Mouse (Mus musculus): Measurements from ENCODE around the gene Rad50.

The Rad50 gene

DNA sequence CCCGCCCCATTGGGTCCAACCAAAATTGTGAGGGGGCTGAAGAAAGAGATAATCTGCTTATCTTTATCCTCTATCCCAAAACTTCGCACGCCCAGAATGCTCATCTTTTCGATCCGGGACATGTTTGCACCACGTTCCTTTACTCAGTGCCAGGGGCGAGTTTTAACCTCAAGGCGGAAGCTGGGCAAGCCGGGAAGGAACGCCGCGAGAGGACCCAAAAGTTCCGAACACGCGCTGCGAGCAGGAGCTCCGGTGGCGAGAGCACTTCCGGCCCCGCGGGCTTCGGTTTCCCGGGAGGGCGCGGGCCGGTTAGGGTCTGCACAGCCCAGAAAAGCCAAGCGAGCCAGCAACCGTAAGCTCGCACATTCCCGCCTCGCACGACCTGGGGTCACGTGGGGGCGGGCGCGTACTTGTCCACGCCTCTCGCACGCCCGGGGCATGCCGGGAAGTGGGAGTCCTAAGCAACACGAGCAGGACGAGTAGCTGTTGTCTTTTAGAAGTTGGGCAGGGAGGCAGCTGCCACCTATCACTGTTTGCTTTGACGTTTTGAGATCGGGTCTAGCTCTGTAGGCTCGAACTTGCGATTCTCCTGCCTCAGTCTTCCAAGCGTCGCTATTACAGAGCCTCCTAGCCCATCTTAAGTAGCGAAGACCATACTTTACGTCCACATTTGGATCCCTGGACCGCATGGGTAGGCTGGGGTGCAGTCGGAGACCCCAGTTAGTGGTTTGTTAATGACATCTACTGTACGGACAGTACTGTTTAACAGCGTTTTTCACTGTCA lies at the start of gene Rad50:
Rad50 (minus strand) TSS at position 386 of the 784 bp plus-strand sequence.
- DNase-seq (ENCODE audit: low read depth, low spot score) = peak; percentile 89

DNA sequence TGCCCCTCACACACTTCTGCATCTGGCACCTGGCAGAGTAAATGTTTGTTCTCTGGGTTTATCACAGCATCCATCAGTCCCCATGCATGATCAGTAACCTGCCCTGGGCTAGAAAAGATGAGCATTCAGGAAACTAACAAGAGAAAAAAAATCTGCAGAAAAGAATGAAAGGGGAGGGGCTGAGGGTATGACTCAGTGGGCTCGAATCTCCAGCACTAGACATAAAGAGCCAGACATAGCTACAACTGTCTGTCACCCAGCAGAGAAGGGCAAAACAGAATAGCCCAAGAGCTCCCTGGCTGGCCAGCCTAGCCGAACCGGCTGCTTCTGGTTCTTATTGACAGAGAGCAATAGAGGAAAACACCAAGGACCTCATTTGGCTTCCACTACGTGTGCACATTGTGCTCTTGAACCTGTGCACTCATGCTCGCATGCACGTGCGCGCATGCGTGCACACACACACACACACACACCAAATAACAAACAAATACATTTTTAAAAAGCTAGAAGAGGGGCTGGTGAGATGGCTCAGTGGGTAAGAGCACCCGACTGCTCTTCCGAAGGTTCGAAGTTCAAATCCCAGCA lies 48.0 kb upstream of the Rad50 start:
- DNase-seq (ENCODE audit: low read depth, low spot score) = no peak

DNA sequence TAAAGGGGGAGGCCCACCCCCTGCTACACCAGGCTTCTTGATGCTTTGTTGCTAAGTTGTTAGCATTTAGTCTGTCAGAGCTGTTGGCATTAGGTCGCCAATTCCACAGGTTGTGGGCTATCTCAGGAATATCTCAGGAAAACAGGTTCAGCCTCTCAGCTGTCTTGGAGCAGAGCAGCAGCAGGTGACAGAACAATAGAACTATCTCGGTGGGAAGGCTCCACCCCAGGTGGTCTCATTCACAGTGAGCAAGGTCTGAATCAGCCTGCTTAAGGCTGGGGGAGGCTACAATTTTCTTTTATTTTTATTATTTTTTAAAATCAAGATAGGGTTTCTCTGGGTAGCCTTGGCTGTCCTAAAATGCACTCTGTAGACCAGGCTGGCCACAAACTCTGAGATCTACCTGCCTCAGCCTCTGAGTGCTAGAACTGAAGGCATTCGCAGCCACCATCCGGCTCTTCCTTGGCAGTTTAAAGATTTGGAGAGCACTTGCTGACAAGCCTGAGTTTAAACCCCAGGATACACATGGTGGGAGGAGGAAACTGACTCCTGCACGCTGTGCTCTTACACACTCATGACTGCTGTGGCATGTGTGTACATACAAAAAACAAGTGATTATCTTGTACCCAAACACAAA lies 42.7 kb upstream of the Rad50 start:
- no peak for DNase-seq (ENCODE audit: low read depth, low spot score)

DNA sequence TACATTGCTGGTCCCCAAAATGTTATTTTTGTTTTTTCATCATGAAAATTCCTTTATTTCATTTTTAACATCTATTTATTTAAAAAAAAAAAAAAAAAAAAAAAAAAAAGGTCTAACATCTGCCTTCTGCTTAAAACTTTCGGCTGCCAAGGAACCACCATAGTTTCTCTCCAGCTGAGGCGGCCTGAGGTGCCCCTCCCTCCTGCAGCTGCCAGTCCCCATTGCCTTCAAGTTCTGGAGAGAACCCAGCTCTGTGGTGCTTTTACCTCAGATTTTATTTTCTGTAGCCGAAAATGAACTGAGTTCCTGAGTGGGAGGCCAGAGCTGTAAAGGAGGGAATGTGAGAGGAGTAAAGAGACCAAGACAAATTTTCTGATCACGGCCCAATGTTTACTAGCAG lies 42.2 kb upstream of the Rad50 start:
- DNase-seq (ENCODE audit: low read depth, low spot score) = no peak

DNA sequence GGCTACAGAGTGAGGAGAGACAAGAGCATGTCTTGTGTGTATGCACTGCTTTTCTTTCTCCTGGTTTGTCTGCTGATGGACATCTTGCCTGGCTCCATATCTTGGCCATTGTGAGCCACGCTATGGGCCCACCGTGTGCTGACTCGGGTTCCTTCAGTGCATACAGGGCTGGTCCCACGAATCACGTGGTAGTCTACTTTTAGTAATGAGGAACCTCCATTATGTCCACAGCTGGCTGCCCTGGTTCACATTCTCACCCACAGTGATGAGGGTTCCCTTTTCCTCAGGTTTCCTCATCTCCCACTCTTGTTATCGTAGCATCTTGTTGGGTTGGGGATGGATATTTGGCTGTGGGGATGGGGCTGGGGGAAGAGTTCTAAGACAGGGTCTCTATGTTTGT lies 41.5 kb upstream of the Rad50 start:
- DNase-seq (ENCODE audit: low read depth, low spot score) = no peak

DNA sequence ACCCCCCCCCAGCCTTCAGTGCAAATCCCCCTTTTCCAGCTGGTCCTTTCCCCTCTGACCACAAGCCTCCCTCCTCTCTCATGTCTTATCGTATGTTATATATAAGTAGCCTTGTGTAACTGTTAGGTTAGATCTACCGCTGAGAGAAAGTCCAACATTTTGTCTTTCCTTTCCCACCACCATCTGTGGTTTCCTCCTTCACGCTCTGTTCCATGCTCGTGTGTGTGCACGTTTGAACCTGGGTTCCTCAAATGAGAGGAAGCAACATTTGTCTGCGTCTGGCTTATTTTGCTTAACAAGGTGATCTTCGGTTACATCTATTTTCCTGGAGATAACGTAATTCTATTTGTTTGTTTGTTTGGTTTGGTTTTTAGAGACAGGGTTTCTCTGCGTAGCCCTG lies 40.9 kb upstream of the Rad50 start:
- no peak for DNase-seq (ENCODE audit: low read depth, low spot score)

DNA sequence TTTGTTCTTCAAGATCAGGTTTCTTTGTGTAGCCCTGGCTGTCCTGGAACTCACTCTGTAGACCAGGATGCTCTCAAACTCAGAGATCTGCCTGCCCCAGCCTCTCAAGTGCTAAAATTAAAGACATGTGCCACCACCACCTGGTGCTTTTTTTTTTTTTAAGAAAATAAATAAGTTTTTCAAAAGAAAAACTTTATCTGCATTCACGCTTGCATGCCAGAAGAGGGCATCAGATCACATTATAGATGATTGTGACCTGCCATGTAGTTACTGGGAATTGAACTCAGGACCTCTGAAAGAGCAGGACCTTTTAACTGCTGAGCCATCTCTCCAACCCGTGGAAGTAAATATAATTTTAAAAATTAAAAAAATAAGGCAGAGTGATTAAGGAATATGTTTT lies 38.1 kb upstream of the Rad50 start:
- no peak for DNase-seq (ENCODE audit: low read depth, low spot score)

DNA sequence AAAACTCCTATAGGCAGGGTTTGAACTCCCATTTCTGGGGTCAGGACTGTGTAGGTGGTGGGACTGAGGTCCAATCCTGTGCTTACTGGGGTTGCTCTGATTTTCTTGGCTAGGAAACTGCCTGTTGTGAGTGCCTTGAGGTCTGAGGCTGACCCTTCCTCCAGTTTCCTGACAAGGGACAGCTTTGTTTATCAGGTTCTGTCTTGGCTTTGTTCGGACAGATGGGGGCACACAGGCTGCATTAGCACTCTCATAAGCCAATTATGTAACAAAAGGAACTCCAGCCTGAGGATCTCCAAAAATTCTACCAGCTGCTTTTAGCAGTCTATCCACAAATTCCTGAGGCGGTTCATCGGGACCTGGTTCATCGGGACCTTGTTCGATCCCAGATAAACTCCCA lies 35.2 kb upstream of the Rad50 start:
- DNase-seq (ENCODE audit: low read depth, low spot score) = no peak

DNA sequence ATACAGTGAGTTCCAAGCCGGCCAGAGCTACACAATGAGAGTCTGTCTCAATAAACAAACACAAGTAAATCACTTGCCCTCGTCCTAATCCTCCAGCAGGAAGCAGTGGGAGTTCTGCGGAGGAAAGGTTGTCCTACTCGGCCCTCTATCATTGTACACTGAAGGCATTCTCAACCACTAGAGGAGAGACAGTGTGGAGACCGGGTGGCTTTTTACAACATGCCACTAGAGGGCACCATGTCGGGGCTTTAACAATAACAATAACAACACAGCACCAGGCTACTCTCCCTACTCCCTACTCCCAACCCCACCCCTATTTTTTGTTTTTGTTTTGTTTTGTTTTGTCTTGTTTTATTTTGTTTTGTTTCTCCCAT lies 30.4 kb upstream of the Rad50 start:
- peak; percentile 41 for DNase-seq (ENCODE audit: low read depth, low spot score)

DNA sequence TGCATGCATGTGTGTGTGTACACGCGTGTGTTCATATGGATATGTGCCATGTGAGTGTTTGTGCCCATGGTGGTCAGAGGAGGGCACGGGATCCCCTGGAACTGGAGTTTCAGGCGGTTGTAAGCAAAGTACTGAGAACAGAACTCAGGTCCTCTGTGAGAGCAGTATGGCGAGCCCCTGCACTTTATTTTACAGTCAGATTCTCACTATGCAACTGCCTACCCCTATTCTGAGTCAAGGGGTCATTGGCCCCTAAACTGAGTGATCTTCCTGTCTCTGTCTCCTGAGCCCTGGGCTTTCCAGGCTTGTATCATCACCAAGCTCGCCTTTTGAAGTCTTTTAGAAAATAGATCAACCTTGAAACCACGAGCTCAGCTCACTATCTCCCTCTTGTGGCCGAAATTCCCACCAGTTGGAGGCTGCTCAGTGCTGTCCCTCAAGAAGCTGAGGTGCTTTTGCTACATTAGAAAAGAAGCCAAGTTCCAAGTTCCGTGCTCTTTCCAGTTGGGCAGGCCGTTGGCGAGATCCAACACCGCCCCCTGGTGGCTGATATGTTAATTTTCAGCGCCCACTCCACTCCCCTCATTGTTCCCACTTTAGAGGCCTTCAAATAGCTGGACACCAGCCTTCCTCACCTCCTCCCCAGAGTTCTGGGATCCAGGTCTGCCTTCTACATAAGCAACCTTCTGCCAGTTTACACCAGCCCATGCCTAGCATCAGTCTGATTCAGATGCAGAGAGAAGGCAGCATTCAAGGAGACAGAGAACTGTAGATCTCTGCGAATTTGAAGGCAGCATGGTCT lies 29.9 kb upstream of the Rad50 start:
- DNase-seq (ENCODE audit: low read depth, low spot score) = peak; percentile 87

DNA sequence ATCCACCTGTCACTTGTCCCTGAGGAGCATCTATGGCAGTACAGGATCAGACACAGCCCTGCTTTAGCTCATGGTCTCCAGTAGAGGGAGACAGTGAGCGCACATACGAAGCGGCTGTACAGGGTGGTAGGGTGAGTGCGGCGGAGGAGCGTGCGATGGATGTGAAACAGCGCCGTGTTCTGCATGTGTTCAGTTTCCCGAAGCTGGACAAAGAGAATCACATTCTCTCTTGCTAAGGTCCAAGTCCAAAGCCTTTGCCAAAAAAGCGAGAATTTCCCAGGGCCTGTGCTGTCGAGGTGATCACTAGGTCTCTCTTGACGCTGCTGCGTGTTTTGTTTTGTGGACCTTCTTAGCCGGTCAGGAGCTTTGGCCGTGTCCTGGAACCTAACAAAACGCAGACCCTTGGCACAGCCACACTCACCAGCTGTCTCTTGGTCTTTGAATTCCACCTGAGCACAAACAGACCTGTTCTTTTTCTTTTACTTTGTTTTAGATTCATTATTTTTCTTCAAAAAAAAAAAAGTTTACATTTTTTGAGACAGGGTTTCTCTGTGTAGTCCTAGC lies 28.6 kb upstream of the Rad50 start:
- peak; percentile 90 for DNase-seq (ENCODE audit: low read depth, low spot score)

DNA sequence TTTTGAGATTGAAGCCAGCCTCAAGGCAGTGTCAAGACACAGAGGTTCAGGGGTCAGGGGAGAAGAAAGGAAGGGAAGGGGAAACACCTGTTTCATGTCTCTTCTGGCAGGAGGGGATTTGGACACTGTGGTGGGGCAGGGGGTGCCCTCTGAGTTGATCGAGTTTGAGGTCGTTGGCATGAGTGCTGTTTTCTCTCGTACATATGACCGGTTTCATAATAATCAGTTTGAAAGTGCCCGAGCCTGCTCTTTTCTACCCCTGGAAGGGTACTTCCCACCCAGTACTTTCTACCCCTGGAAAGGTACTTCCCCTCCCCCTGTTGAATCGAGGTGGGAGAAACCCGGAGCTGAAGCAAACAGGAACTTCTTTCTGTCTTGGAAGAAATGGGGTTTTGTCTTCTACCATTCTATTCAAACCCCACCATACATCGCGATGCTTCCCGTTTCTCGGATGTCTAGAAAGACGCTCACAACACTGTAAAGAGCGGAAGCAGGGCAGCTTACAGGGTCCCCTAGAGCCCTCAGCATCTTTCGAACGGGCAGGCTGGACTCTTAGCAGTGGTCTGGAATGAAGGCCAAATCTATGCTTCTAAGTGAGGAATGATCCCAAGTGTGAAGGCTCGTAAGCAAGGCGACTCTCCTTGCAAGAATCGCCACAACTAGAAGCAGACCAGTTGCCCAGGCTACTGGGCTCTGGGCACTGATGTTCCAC lies 28.0 kb upstream of the Rad50 start:
- DNase-seq (ENCODE audit: low read depth, low spot score) = no peak

DNA sequence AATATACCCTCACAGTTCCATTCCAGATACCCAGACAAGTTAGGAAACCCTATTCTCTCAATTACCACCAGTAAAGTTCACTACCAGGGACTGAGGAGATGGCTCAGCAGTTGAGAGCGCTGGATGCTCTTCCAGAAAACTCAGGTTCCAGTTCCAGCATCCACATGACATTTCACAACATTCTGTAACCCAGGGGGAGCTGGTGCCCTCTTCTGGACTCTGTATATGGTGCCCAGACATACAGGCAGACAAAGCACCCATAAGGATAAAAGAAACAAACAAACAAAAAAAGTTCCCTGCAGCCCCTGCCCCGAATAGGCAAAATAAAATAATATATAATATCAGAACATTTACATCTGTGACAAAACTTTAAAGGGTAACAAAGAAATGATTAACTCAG lies 27.3 kb upstream of the Rad50 start:
- no peak for DNase-seq (ENCODE audit: low read depth, low spot score)

DNA sequence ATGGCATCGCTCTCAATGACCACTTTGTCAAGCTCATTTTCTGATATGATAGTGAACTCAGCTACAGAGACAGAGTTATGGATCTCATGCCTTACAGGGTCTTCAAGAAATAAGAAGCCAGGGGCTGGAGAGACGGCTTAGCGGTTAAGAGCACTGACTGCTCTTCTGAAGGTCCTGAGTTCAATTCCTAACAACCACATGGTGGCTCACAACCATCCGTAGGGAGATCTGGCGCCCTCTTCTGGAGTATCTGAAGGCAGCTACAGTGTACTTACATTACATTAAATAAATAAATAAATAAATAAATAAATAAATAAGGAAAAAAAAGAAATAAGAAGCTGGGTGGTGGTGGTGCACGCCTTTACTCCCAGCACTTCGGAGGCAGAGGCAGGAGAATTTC lies 26.7 kb upstream of the Rad50 start:
- DNase-seq (ENCODE audit: low read depth, low spot score) = no peak

DNA sequence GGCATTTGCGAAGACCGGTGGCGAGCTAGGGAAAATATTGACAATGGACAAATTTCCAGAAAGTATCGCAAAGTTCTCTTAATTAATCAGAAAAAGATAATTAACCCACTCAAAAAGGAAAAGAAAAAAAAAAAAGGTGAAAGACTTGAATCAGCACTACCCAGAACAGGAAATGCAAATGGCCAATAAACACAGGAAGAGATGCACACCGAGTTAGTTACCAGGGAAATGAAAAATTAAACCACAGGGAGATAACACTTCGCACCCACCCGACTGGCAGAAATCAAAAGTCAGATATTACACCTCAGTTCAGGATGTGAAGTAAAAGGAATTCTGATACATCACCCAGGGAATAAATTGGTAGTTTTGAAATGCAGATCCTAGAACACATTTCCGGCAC lies 25.1 kb upstream of the Rad50 start:
- DNase-seq (ENCODE audit: low read depth, low spot score) = no peak

DNA sequence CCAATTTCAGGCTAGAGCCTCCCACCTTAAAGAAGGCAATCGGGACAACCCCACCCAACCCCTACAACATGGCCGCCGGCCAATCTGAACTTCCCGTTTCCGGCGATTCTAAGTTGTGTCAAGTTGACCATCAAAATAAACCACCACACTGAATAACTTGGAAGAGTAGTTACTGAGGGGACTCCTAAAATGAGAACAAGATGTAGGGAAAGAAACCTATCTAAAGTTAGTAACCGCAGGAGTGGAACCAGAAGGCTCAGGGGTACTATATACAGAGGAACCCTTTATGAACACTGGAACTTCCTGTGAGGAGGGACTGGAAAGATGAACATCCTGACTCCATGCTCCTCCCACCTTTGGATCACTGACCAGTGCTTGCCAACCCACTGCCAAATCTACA lies 24.3 kb upstream of the Rad50 start:
- no peak for DNase-seq (ENCODE audit: low read depth, low spot score)

DNA sequence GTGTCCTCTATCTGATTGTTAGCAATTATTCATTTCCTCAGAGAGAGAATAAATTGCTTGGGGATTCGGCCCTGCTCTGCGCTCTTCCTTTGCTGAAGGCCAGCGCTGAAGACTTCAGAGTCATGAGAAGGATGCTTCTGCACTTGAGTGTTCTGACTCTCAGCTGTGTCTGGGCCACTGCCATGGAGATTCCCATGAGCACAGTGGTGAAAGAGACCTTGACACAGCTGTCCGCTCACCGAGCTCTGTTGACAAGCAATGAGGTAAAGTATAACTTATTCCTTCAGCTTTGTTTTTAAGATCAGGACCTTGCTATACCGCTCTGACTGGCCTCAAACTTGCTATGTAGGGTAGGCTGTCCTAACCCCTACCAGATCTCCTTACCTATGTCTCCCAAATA lies 13.6 kb upstream of the Rad50 start, which contains the start of gene Il5:
Il5 (plus strand) TSS at position 80 of the 400 bp plus-strand sequence.
- DNase-seq (ENCODE audit: low read depth, low spot score) = no peak

DNA sequence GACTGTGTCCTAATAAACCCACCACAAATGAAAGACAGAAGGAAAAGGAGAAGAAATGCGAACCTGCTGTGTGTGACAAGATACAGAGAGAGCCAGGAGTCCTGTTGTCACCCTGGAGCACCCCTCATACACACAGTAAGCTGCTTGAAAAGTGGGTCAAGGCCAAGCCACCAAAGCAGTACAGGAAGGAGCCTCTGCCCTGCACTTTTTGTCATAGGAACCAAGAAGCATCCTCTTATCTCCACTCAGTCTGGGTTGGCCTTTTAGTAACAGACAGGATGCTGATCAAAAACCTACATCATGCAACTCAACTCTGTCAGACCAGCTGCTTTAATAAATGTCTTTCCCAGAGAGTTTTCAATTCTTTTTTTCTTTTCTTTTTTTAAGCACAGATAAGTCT lies 12.6 kb upstream of the Rad50 start:
- DNase-seq (ENCODE audit: low read depth, low spot score) = no peak

DNA sequence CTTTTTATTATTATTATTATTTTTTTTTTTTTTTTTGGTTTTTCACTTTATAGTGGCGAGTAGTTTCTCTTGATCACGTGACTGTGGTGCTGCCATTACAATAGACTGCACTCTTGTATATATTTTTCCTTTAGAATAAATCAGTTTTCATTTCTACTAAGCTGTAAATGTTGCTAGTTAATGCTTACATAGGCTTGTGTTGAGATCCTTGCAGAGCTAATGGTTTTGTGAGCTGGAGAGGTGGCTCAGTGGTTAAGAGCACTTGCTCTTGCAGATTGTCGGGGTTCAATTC lies 545 bp upstream of the Rad50 start:
- DNase-seq (ENCODE audit: low read depth, low spot score) = no peak

DNA sequence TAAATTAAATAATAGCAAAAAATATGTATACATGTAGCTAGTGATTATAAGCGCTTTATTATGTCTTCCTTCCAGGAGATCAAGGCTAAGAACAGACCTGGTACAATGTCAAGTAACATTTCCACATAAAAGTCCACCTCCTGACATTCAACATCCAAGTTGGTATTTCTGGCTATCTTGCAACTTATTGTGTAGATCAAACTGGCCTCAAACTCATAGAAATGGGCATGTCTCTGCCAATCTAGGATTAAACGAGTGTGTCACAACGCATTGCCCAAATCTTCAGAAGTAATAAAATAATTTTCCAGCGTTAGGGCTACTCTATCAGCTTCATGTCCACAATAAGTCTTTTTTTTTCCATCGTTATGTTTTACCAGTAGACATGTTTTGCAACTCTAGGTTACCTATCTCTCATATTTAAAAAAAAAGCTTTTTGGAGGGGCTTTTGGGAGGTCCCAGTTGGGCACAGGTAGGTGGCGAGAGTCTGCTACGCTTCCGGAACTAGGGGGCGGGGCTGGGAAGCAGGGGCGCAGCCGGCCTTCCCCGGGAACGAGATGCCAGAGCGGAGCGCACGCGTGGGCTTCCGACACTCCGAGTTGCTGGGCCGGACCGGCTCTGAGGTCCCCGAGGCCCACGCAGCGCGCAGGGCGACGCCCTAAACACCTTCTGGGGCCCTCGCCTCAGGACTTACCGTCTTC lies 734 bp downstream of the Rad50 start:
- peak; percentile 35 for DNase-seq (ENCODE audit: low read depth, low spot score)

DNA sequence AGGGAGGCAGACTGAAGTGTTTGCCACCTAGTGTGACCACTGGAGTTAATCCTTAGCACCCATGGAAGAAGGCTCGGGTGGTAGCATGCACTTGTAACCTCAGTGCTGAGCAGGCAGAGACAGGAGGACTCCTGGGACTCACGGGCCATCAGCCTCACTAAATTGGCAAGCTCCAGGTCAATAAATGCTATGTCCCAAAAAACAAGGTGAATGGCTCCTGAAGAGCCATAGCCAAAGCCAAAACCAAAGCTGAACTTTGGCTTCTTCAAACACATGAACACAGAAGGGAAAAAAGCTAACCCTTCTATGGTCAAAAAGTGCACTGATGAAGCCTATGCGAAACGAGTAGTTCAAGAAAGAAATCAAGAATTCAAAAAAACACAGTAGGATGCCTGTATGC lies 7.8 kb downstream of the Rad50 start:
- DNase-seq (ENCODE audit: low read depth, low spot score) = no peak

All from mesoderm, embryonic 11.5 days (tissue).